22 mouse cellular contexts compared by ENCODE assay signal in the genomic region with DNA sequence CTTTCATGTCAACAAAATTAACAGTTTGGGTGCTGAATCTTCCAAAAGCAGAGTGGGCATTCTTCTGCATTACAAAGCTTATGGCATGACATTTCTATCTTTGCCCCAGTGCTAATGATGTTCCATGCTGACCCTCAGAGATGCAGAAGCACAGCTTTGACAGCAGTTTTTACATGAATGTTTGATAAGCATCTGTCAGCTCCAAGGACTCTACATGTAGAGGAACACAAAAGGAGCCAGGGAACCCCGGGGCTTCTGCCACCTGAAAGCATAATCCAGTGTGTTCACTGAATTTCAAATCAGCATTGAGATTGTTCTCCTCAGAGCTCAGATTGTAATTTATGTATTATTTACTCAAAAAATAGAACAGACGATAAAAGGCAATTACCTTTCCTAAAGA.
A peak's percentile ranks its signal among the peaks of the same experiment; 100 is the strongest.
DNase-seq lines count a peak whose midpoint lies in the region; ATAC-seq and TF ChIP-seq lines count a peak whose summit lies in the region.
"Had no signal": no experiment of that assay in that cellular context is flagged by ENCODE, and none has a peak within 500 bp of the region (broad histone marks: within the 10 kb centered on the region; RNA-seq: fewer than 3 reads in every experiment).

No protein-coding gene starts in this region.

- peak; percentile 33; the same call in 1 of the 2 replicates for ATAC-seq in forebrain, embryonic 16.5 days
- no peak for ATAC-seq in forebrain, embryonic 11.5 days (replicated peaks; ENCODE audit: low FRiP score)
- ATAC-seq in midbrain, embryonic 14.5 days (ENCODE audit: low FRiP score, low TSS enrichment): peak; percentile 72; the same call in 1 of the 2 replicates
- ATAC-seq: hindbrain, embryonic 16.5 days; inflammation-experienced regulatory T-cells, adult 6 months had no signal

- H3K36me3 ChIP-seq in forebrain, embryonic 16.5 days (ENCODE audit: control insufficient read depth, insufficient read depth): no peaks in the 10 kb centered on the region
- H3K36me3 ChIP-seq in forebrain, embryonic 11.5 days (ENCODE audit: control insufficient read depth, insufficient read depth, low read length): no peaks in the 10 kb centered on the region
- no peaks in the 10 kb centered on the region for H3K36me3 ChIP-seq in midbrain, embryonic 14.5 days (ENCODE audit: control insufficient read depth, insufficient read depth, low read length)
- H3K36me3 ChIP-seq: embryonic facial prominence, embryonic 15.5 days; G1E; heart, embryonic 13.5 days had no signal

- no peak overlapping the region for H3K27ac ChIP-seq in forebrain, embryonic 16.5 days (ENCODE audit: low read length)
- no peak overlapping the region for H3K27ac ChIP-seq in forebrain, embryonic 11.5 days (ENCODE audit: low read depth, low read length)
- H3K27ac ChIP-seq in midbrain, embryonic 14.5 days (replicated peaks; ENCODE audit: low read depth, low read length): peak overlapping the region; percentile 56
- H3K27ac ChIP-seq: embryonic facial prominence, embryonic 15.5 days; gastrocnemius, adult 2 months; heart, embryonic 13.5 days had no signal

- H3K4me3 ChIP-seq in forebrain, embryonic 16.5 days (replicated peaks; ENCODE audit: low read length): no peak overlapping the region
- no peak overlapping the region for H3K4me3 ChIP-seq in forebrain, embryonic 11.5 days (ENCODE audit: low read depth, low read length)
- no peak overlapping the region for H3K4me3 ChIP-seq in midbrain, embryonic 14.5 days (replicated peaks; ENCODE audit: low read depth, low read length)
- H3K4me3 ChIP-seq: embryonic facial prominence, embryonic 15.5 days; erythroblast, embryonic 14.5 days; gastrocnemius, adult 2 months; heart, embryonic 13.5 days had no signal

- no peak overlapping the region for H3K9ac ChIP-seq in forebrain, embryonic 16.5 days (replicated peaks; ENCODE audit: low read depth, low read length)
- no peak overlapping the region for H3K9ac ChIP-seq in forebrain, embryonic 11.5 days (ENCODE audit: low read length)
- H3K9ac ChIP-seq in midbrain, embryonic 14.5 days (replicated peaks; ENCODE audit: low read length): no peak overlapping the region
- H3K9ac ChIP-seq: embryonic facial prominence, embryonic 15.5 days; heart, embryonic 13.5 days had no signal

- no peak for TF ChIP-seq POLR2A in brain, embryonic 14.5 days (IDR thresholded peaks at IDR 0.05; ENCODE audit: borderline replicate concordance, extremely low read depth, insufficient read depth, insufficient read length, poor library complexity, severe bottlenecking)

- WGBS in forebrain, embryonic 16.5 days: 27% methylated on average over 2 of the region's 2 CpGs
- 53% methylated on average over 2 of the region's 2 CpGs for WGBS in forebrain, embryonic 11.5 days
- WGBS in midbrain, embryonic 14.5 days: 15% methylated on average over 2 of the region's 2 CpGs

- no peak for DNase-seq in forebrain, embryonic 11.5 days (ENCODE audit: low spot score)
- DNase-seq in brain, embryonic 14.5 days (ENCODE audit: low read depth): peak; percentile 79
- DNase-seq in midbrain, embryonic 14.5 days: peak; percentile 65
- DNase-seq in retina, embryonic 14.5 days (ENCODE audit: low spot score): peak; percentile 25
- no peak for DNase-seq in layer of hippocampus, postnatal 14 days (ENCODE audit: low spot score in 2 of 2)
- DNase-seq in layer of hippocampus, adult 8-10 months (ENCODE audit: low spot score in 2 of 2): no peak
- no peak for DNase-seq in Muller cell, postnatal 12 days (ENCODE audit: inconsistent ontology term)
- DNase-seq: adrenal gland, postnatal 14 days; cerebellum, adult 11 months; cerebellum, adult 8-10 months; cerebellum, postnatal 14 days; embryo, embryonic 11 days; gastrocnemius, adult 2 months; gastrocnemius, postnatal 25 days; heart, postnatal 36 days had no signal

- H3K4me1 ChIP-seq in forebrain, embryonic 16.5 days (replicated peaks; ENCODE audit: control insufficient read depth, insufficient read depth, low read length): no peaks in the 10 kb centered on the region
- H3K4me1 ChIP-seq in forebrain, embryonic 11.5 days (replicated peaks; ENCODE audit: control insufficient read depth, insufficient read depth, low read length): no peaks in the 10 kb centered on the region
- 0 out of 2 replicates have a peak, but pooled peaks cover 5% of the 10 kb centered on the region for H3K4me1 ChIP-seq in midbrain, embryonic 14.5 days (ENCODE audit: control insufficient read depth, insufficient read depth, low read length)
- H3K4me1 ChIP-seq: embryonic facial prominence, embryonic 15.5 days; heart, embryonic 13.5 days had no signal

- no peaks in the 10 kb centered on the region for H3K27me3 ChIP-seq in forebrain, embryonic 16.5 days (replicated peaks; ENCODE audit: control insufficient read depth, insufficient read depth, low read length)
- no peaks in the 10 kb centered on the region for H3K27me3 ChIP-seq in forebrain, embryonic 11.5 days (ENCODE audit: control insufficient read depth, insufficient read depth, low read length)
- H3K27me3 ChIP-seq in midbrain, embryonic 14.5 days (ENCODE audit: control insufficient read depth, insufficient read depth, low read length): no peaks in the 10 kb centered on the region
- H3K27me3 ChIP-seq: embryonic facial prominence, embryonic 15.5 days; heart, embryonic 13.5 days had no signal

- H3K4me2 ChIP-seq in forebrain, embryonic 16.5 days (ENCODE audit: low read length): no peak overlapping the region
- no peak overlapping the region for H3K4me2 ChIP-seq in forebrain, embryonic 11.5 days (ENCODE audit: low read depth, low read length, severe bottlenecking)
- H3K4me2 ChIP-seq in midbrain, embryonic 14.5 days (ENCODE audit: low read length): no peak overlapping the region
- H3K4me2 ChIP-seq: embryonic facial prominence, embryonic 15.5 days; heart, embryonic 13.5 days had no signal

- no peaks in the 10 kb centered on the region for H3K9me3 ChIP-seq in forebrain, embryonic 16.5 days (ENCODE audit: control insufficient read depth, low read length)
- H3K9me3 ChIP-seq in forebrain, embryonic 11.5 days (ENCODE audit: control insufficient read depth, low read length): no peaks in the 10 kb centered on the region
- H3K9me3 ChIP-seq in midbrain, embryonic 14.5 days (ENCODE audit: control insufficient read depth, low read length): no peaks in the 10 kb centered on the region
- H3K9me3 ChIP-seq: embryonic facial prominence, embryonic 15.5 days; G1E; heart, embryonic 13.5 days had no signal

- no peak for TF ChIP-seq CTCF in brain, embryonic 14.5 days (IDR thresholded peaks at IDR 0.05; ENCODE audit: borderline replicate concordance, extremely low read depth, insufficient read depth, insufficient read length)

Comparison
In these comparisons a context has a peak if more than half of its experiments do, and no peak if none do; other contexts are left out.
1. DNase-seq: peak in brain, embryonic 14.5 days (single experiment), midbrain, embryonic 14.5 days (single experiment) and retina, embryonic 14.5 days (single experiment); none in forebrain, embryonic 11.5 days (single experiment), layer of hippocampus, postnatal 14 days (0 of 2), layer of hippocampus, adult 8-10 months (0 of 2) and Muller cell, postnatal 12 days (single experiment).